Mouse (Mus musculus) brain, embryonic 14.5 days (tissue): ENCODE data around the gene Rab3il1.

Experiments used
- CTCF ChIP-seq: fragments of 200-500 bp; IDR thresholded peaks from 2 replicates; pipeline ENCODE4 v1.5.1; 2012; ENCODE audit warnings: inconsistent platforms, mild to moderate bottlenecking, moderate library complexity, borderline replicate concordance; ENCODE audit not compliant: insufficient read depth, insufficient read length; ENCODE audit errors: extremely low read depth
- POLR2A ChIP-seq: fragments of 200-500 bp; IDR thresholded peaks from 2 replicates; pipeline ENCODE4 v1.6.1; 2012; ENCODE audit warnings: mild to moderate bottlenecking, inconsistent platforms, borderline replicate concordance; ENCODE audit not compliant: poor library complexity, insufficient read depth, insufficient read length, severe bottlenecking; ENCODE audit errors: extremely low read depth

DNA sequence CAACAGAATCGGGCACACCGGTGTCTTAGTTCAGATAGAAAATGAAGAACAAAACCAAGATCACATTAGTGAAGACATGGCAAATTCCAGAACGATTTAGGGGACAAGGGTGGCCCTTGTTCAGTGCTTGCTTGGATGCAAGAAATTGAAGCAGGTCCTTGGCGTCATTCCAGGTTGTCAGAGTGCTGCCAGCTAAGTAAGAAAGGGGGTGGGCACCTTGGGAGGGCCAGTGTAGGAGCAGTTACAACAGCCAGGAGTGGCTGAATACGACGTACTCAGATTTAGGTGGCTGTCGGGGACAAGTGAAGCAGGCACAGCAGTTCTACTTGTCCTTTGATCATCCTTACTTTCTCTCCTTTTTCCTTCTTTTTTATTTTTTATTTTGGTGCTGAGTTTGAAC is 66.2 kb downstream of the Rab3il1 start:
- no peak for TF ChIP-seq CTCF
- no peak for TF ChIP-seq POLR2A
